Mouse (Mus musculus) kidney, postnatal 10 days (tissue): ENCODE data around the gene Slc13a3.

Experiments
- DNase-seq: peaks from one replicate; pipeline ENCODE4 v3.0.0; 2021; ENCODE audit warnings: mixed read lengths

Slc13a3 gene

GRCm38 (mm10) chr2:165407700-165408301, 65.2 kb downstream of the Slc13a3 start:
- DNase-seq: peak; percentile 71

GRCm38 (mm10) chr2:165405351-165405750, 67.7 kb downstream of the Slc13a3 start:
- DNase-seq: no peak

DNA sequence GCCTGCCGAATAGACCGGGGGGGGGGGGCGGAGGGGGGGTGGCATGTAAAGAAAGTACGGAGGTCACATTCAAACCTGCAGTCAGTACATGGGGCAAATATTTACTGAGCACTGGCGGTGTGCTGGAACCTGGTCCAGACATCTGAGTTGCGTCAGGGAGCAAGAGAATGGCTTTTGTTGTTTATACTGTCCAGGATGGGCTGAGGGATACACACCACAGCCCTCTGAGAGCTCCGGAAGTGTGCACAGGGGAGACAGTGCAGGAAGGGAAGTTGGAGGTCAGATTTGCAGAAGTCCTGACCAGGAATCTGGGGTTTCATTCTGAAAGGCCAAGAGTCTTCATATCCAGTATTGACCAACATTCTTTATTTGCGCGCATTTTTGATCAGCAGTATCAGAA, 68.1 kb downstream of the Slc13a3 start:
- DNase-seq: no peak

GRCm38 (mm10) chr2:165398164-165398785, 74.8 kb downstream of the Slc13a3 start:
- no peak for DNase-seq

- no peak for DNase-seq
Observed at GRCm38 (mm10) chr2:165397502-165398163, 75.4 kb downstream of the Slc13a3 start.

DNA sequence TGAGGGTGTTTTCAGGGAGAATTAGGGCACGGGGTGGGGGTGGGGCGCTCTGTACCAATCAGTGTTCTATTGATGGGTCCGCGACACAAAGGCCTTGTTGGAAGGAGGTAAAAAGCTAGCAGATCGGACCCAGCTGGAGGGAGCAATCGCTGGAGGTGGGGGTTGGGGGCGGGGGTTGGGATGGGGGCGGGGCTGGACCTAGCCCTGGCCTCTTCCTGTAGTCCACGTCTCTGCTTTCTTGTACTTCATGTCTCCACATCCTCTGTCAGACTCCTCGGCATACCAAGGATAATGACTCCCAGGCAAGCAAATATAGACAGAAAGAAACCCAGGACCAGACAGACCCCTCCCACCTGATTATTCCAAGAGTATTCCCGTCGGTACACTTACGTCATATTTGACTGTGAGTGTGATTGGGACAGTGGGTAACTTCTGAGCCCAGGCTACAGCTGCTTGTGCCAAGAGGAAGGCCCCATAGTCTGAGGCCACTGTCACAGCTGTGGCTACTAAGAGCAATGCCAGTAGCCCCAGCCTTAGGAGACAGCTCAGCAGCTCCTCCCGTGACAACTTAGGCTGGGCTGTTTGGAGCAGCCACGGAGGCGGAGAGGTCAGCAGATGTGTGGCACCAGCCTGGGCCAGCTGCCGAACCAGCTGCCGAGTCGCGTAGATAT, 76.1 kb downstream of the Slc13a3 start:
- DNase-seq: no peak

DNA sequence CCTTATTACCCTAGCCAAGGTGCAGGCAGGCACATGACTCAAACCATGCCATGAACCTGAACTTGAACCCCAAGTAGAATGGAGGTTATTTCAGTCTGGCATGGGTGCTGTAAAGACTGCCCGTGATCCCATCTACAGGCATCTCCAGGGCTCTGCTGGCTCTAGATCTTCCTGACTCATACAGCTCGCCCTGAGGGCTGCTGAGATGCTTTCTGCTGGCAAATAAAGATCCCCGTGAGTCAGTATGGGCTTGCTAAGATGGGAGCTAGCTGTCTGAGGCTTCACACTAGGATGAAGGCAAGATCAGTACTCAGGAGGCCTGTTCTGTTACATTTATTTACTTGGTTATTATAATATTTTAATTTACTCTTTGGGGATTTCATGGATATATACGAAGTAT, 80.9 kb downstream of the Slc13a3 start:
- no peak for DNase-seq

DNA sequence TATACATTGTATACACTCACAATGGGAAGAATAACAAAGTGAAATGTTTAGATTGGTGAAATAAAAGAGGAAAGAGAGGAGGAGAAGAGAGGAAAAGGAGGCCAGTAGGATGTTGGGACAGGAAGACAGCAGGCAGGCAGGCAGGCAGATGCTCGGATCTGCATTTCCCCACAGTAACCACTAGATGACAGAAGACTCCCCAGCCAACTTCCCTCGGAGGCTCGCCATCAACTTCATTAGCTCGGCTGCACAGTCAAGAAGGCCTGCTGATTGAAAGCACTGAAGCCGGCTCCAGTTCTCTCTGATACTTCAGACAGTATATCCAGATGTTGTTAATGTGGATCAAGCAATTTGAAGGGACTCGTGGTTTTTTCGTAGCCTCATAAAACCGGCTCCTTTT, 81.5 kb downstream of the Slc13a3 start:
- DNase-seq: peak; percentile 72

- no peak for DNase-seq
Observed at GRCm38 (mm10) chr2:165389299-165389952, 83.6 kb downstream of the Slc13a3 start.

GRCm38 (mm10) chr2:165387844-165388495, 85.1 kb downstream of the Slc13a3 start, which contains the start of gene Zfp334:
Zfp334 (minus strand) TSS chr2:165388259.
- DNase-seq: peak; percentile 98

DNA sequence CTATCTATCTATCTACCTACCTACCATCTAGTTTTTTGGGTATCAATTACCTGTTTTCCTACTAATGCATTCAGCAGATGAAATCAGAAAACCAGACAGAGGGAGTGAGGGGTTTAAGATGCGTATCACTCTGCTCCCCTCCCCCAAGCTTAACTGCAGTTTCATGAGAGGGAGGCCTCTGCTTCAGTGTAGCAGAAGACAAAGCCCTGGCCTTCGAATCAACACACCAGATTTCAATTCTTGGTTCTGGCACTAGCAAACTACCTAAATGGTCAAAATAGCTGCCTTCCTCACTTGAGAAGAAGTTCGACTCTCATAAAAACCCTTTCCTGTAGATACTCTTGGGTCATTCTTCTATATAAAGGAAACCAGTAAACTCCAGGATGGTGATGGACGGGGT, 85.7 kb downstream of the Slc13a3 start:
- DNase-seq: no peak

- DNase-seq: no peak
Observed at GRCm38 (mm10) chr2:165380050-165380449, 93.0 kb downstream of the Slc13a3 start.

DNA sequence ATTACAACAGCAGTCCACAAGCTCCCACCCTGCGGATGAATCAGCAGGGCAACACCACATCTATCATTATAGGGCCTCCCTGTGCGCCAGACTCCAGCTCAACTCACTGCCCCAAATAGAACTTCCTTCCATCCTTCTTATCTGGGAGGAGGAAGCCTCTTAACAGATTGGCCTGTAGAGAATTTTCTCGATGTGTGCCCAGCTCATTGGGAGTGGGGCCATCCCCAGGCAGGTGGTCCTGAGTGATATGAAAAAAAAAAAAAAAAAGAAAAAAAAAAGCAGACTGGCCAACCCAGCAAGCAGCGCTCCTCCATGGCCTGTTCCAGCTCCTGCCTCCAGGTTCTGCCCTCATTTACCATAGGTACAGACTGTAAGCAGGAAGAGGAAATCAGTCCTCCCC, 97.0 kb downstream of the Slc13a3 start:
- DNase-seq: no peak

DNA sequence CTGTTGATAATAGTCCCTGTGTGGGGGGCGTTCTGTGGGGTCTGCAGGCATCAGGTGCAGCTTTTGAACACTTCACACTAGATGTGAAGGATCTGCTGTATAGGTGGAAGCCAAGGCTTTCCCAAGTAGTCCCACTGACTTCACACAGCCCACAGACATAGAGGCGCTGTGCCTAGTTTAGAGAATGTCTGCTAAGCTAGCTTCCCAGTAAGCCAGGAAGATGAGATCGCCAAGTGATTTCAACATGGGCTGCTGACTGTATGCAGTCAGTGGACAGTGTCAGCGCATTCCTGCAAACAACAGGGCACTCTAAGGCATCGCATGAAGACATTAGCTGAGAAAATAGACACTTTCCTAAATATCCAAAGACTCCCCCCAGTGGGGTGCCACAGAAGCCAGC, 97.6 kb downstream of the Slc13a3 start:
- no peak for DNase-seq

DNA sequence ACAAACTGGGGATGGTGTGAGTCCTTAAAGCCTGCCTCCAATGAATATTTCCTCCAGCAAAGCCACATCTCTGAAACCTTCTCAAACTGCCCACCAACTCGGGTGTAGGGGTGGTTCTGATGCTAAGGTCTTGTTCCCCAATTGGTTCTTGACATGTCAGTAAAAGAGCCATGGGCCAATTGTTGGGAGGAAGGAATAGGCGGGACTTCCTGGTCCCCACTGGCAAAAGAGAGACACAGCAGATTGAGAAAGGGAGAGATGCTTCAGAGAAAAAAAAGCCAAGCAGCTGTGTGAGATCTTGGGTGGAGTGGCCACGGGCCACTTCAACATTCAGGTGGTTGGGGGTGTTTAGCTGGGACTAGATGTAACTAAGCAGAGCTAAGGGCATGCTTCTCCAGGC, 102.0 kb downstream of the Slc13a3 start:
- DNase-seq: no peak

- DNase-seq: no peak
Observed at GRCm38 (mm10) chr2:165370348-165370747, 102.7 kb downstream of the Slc13a3 start.

DNA sequence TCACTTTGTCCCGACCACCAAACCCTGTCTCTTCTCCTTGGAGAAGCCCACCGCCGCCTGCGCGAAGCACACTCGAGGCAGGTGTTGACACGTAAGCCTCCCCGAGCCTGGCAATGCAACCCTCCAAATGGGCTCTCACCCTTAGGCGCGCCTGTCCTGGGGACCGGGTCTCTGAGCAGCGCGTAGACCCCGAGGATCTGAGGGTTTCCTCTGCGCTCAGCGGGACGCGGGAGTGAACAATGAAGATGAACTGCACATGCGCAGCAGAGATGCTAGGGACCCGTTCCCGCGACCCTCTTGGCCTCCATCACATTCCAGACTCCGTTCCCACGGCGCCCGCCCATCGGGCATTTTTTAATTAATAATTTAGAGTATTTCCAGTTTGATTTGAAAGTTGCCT, 104.5 kb downstream of the Slc13a3 start, which contains the start of gene Zfp663:
Gene Zfp663 (minus strand): TSS at position 234 of the 400 bp plus-strand sequence.
- no peak for DNase-seq

- peak; percentile 60 for DNase-seq
Observed at GRCm38 (mm10) chr2:165367868-165368439, 105.1 kb downstream of the Slc13a3 start.

DNA sequence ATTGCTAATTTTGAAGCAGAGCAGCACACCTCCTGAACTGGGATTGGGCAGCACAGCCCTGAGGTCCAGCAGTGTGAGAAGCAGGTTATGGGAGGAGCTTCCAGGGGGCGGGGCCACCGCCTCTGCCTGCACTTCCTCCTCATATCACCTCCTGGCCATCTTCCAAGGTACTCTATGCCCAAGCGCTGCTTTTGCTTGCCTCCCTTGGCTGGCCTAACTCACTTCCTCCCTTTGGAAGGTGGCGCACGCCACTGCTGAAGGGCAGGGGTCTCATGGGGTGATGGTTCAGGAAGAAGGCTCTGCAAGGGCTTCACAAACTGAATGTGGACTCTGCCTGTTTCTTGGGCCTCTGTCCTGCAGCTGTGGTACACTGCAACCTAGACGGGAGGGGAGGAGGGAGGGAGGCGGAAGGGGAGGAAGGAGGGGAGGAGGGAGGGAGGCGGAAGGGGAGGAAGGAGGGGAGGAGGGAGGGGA, 105.9 kb downstream of the Slc13a3 start:
- peak; percentile 79 for DNase-seq

GRCm38 (mm10) chr2:165364334-165365091, 108.5 kb downstream of the Slc13a3 start:
- peak; percentile 81 for DNase-seq

DNA sequence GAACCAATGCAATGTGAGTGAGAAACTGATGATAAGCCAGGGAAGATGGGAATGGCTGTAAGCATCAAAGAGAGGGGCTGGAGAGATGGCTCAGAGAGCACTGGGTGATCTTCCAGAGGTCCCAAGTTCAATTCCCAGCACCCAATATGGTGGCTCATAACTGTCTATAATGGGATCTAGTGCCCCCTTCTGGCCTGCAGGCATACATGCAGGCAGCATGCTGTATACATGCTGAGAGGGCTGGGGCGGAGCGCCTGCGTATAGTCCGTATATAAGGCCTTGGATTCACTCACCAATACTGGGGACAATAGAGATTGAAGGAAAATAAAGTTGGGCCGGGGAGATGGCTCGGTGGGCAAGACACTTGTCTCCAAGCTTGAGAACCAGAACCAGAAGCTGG, 109.7 kb downstream of the Slc13a3 start:
- DNase-seq: no peak
